Mouse (Mus musculus): ENCODE measurements around the gene Cdh13.
"Not testable (repeated sequence)": the region's sequence is repeated elsewhere in the genome, so short reads cannot be mapped to it uniquely, and the experiment has no call there.

Gene Cdh13

DNA sequence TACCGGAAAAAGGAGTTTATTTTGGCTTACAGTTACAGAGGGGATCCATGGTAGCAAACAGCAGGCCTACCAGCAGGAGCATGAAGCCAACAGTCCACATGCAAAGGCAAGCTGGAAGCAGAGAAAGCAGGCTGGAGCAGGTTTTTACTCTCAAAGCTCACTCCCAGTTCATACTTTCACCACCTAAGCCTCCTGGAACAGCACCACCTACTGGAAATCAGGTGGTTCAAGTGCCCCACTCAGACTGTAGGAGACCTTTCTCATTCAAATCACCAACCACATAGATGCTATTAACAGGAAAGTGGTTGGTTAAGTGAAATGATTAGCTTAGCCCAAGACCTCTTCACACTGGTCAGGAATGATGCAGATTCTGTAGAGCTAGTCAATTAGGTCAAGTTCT lies 402.3 kb downstream of the Cdh13 start:
- no peak for DNase-seq (ENCODE audit: low spot score)

DNA sequence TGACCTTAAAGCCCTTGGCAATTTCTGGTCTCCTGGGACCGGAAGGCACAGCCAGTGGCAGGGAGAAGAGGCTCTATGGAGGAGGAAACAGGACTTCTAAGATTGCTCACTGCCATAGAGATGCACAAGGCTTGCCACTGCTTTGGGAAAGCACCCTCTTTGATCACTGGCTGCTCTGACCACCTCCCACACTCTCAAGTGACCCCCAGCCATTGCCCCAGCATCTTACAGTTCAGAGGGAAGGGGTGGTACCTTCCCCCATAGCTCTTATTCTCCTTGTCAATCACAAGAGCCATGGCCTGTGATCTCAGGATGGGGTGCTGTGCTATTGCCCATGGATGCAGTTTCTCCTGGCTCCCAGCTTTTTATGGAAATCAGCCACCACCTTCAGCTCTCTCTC lies 406.3 kb downstream of the Cdh13 start:
- DNase-seq (ENCODE audit: low spot score): no peak

DNA sequence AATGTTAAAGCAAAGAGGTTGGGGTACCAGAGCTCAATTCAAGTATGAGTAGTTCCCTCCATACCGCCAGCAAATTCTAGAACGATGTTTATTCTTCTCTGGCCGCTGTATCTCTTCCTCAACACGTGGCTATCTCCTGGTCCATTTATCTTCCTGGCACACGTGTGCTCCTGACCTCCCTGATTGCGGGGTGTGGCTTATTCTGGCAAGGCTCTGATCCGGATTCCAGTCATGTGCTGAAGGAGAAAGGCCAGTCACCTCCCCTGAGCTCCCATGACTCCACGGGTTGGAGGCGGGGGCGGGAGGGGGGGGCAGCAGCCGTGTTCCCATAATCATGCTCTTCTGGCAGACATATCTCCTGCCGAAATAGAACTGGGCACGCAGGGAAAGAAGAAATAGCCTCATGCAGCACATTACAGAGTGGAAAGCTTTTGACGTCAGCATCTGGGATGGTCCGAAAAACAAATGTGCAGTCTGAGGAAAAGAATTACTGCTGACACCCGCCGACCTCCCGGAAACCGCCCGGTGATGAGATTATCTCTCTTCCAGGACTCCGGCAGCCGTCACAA lies 417.9 kb downstream of the Cdh13 start:
- DNase-seq (ENCODE audit: low spot score): no peak

DNA sequence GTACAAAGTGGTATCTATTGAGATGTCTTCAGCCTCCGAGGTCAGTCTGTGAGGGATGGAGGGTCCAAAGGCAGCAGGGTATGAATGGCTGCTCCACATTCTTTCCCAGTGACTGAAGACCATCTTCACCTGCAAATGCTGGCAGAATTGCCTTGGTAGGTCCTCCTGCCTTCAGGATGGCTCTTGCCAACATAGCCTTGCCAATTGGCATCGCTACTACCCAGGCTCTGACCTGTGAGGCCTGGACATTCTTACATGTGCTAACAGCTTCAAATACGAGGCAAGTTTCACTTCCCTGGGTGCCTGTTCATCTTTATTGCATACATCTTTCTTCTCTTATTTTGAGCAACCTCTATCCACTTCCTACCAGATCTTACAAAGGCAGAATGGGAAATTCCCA lies 425.8 kb downstream of the Cdh13 start:
- no peak for DNase-seq (ENCODE audit: low spot score)

DNA sequence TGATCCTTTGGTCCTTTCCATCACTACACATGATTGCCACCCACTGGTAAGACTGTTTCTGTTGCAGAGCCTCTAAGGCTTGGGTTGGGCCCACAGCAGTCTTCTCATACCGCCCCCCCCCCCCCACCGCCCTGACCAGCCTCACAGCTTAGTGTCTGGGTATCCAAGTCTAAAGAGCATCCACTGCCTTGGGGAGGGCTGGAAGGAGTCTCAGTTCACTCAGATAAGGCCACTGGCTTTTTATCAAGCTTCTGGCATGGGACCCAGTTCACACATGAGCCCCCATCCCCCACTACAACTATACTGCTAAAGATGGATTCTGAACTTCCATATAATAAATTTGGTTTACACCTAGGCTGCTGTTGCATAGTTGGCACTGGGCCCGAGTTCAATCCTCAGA lies 428.1 kb downstream of the Cdh13 start:
- no peak for DNase-seq (ENCODE audit: low spot score)

DNA sequence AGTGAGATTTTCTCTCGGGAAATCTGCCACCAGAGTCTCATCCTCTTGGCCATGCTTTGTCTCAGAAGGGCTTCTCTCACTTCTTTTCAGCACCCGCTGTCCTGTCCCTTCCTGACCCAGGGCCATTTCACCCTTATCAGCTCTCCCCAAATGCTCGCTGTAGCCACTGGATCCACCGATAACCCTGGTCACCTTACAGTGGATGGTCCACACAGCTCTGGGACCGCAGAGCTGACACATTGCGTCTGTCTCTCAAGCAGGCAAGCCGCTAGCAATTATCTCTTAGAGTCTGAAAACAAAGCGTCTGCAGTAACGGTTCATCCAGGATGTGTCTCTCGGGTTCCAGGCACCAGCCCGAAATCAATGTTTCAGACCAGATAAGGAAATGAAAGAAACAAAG lies 429.6 kb downstream of the Cdh13 start:
- no peak for DNase-seq (ENCODE audit: low spot score)

DNA sequence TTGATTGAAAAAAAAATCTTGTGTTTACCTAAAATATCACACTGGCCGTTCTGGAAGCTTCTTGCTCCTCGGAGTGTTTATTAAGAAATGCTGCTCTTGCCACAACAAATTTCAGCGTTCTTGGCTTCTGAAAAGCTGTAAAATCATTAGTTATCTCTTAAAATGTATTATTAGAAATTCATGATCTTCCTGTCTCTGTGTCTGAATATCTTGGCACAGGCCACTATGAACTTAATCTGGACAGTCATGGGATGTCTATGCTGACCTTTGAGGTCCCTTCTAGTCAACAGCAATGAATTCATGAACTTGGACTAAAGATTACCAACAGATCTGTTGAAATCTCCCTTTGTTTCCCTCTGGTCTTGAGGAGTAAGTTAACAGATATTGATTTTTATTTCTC lies 430.1 kb downstream of the Cdh13 start:
- no peak for DNase-seq (ENCODE audit: low spot score)

DNA sequence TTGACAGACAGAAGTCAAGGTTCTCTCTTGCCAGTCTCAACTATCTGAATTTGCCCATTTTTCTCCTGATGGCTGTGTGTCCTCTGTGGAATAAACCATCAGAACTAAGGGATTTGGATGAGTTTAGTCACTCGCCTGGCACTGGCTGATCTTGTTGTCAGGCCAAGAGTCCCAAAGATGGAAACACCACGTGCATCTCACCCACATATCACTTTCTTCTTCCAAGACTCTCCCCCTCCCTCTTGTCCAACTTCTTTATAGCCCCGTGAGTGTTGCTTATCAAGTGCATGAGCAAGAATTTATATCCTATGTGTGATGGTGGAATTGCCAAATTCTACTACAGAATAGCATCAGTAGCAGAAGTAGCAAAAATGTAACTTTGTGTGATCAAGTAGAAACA lies 439.4 kb downstream of the Cdh13 start:
- DNase-seq (ENCODE audit: low spot score): no peak

DNA sequence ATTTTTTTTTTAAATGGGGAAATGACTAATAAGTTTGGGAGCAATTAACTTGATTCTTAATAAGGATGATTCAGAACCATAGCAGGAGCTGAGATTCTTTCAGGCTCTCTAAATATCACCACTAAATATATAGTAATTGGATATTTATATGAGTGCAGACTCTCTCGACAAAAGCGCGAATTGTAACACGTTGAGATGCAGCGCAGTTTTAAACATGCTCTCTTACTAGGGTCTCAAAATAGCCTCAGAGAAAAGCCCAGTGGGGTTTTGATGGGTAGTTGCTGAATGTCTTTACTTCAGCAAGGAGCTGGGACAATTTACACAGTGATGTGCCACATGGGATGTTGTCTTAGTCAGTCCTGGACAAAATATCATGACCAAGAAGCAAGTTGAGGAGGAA lies 442.1 kb downstream of the Cdh13 start:
- DNase-seq (ENCODE audit: low spot score): no peak

DNA sequence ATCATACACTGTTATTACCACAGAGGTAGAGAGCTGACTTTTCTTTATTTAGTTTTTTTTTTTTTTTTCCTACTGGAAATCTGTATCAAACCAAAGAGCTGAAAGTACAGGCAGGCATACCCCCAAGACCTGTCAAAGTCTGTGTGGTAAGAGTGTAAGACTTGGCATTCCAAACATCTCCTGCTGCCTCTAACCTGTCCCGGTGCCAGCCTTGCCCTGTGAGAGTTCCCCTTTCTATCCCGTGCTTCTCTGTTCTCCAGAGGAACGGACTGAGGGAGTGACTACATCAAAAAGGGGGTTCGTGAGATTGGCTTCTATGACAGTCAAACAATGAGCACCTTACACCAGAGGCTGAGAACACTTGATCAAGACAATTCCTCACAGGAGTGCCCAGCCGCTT lies 458.2 kb downstream of the Cdh13 start:
- DNase-seq (ENCODE audit: low spot score): no peak

DNA sequence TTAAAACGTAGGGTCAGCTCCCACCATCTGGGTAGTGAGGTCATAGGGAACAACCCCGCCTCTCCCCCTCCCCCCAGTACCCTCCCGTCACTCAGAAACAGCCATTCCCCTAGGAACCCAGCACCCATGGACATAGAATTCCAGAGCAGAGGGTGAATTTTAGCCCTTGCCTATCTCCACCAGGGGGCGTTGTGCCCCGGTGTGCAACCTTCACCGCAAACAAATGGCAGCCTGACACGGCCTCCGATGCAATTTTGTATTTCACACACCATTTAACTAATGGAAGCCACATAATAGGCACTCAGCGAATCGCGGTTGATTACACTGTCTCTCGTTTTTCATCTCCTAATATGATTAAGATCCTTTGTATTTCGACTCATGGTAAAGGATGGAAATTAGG lies 461.5 kb downstream of the Cdh13 start:
- no peak for DNase-seq (ENCODE audit: low spot score)

DNA sequence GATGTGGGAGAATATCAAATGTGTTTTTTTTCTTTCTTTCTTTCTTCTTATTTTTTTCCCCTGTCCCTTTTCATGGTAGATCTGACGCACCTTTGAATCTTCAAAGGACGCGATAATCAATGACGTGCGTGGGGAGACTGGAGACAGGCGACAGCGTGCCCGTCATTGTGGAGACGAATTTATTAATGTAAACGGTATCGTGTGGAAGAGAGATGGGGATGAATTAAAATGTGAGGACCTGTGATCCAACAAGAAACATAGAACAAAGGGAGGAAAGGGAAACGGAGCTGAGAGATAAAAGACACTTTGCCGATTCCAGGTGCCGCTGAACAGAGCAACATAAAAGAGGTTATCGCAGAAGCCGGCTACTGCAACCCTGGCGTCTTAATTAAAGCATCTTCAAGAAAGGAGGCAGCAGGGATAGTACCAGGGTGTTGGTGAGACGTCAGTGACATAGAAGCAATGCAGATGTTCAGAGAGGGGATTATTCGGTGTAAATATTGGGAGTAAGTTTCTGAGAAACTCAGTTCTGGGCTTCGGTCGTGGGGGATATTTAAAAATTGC lies 464.6 kb downstream of the Cdh13 start:
- DNase-seq (ENCODE audit: low spot score): no peak

DNA sequence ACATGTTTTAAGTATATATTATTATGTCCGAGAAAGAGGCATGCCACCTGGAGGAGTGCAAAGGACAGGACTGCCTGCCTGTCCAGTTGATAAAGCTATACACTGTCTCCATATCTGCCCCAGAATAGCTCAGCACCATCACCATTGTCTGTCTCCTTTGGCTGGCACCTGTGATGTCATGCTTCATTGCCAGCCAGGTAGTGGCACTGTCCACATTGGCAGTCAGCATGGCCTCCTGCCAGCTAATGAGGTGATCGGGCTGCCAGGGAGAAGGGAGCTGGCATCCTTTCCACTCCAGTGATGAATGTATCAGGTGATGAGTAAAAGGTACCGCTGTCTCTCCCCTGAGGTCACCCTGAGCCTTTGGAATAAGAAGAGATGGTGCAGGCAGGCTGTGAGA lies 465.7 kb downstream of the Cdh13 start:
- DNase-seq (ENCODE audit: low spot score): no peak

DNA sequence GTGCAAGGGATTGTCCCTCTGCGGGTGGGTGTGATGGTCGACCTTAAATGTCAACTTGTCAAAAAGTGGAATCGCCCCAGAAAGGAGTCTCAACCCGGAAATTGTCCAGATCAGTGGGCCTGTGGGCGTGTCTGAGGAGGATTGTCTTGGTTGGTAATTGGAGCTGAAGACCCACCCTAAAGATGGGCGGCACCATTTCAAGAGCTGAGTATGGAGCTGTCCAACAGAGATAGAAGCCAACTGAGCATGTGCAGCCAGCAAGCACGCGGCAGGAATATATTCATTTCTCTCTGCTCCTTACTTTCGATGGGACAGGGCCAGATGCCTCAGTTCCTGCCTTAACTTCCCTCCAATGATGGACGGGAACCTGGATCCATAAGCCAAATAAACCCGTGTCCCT lies 466.3 kb downstream of the Cdh13 start:
- DNase-seq (ENCODE audit: low spot score): no peak

DNA sequence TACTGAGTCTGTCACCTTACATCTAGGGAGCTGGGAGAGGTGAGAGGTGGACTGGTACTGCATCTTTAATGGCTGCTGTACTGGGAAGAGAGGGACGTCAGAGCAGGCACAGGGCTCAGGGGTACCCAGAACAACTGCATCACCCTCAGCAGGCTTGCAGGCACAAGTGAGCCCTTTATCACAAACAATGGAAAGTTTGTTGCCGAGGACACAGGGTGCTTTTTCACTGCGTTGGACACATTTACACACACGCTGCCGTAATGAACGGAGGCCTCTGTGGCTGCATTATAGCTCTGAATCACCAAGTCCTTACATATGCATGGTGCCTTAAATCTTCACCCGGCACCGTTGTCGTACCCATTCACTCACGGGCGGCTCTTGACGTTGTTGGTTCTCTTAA lies 470.2 kb downstream of the Cdh13 start:
- DNase-seq (ENCODE audit: low spot score): no peak

DNA sequence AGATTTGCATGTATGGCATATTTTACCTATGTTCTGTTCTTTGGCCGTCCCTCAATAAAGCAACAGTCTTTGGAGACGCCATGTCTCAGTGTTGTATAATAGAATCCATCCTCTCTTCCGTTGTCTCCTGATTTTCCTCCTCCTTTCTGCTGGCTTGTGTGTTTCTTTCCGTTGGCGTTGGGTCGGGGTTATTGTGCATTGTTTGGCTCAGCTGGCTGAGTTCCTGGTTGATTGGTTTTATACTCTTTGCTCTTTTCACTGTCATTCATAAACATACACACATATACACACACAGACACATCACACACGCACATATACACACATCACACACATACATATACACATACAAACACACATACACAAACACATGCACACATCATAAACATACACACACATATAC lies 470.6 kb downstream of the Cdh13 start:
- DNase-seq (ENCODE audit: low spot score): no peak

DNA sequence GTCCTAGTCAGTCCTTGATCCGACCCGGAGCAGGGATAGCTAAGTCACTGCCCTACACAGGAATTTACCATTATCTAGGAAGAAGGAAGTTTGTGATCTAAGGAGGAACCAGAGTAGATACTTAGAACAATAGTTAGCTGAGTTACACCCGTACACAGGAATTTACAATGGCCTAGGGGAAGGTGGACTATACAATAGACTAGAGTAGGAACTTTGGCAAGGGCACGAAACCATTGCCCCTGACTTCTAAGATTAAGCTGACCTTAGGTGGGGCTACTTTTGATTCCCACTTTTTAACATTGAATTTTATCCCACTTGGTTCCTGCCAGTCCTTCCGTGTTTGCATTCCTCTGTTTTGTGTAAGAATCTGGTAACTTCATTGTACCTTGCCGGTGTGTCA lies 494.0 kb downstream of the Cdh13 start:
- DNase-seq (ENCODE audit: low spot score): not testable (repeated sequence)

DNA sequence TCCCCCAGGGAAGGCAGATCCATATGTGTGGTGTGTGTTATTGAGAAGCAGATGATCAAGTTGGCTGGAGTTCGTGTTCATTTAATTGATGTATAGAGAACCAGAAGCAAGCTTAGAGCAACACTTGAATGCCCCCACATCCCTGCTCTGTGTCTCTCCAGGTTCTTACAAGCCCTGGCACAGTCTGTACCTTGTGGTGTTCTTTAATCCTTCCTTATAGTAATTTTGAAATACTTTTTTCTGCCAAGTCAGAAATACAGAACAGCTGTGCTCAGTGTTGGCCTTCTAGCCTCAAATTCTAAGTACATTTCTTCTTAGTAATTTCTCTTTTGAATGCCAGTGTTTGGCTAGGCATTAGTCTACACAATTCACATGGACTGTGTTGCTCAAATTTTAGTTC lies 494.8 kb downstream of the Cdh13 start:
- no peak for DNase-seq (ENCODE audit: low spot score)

DNA sequence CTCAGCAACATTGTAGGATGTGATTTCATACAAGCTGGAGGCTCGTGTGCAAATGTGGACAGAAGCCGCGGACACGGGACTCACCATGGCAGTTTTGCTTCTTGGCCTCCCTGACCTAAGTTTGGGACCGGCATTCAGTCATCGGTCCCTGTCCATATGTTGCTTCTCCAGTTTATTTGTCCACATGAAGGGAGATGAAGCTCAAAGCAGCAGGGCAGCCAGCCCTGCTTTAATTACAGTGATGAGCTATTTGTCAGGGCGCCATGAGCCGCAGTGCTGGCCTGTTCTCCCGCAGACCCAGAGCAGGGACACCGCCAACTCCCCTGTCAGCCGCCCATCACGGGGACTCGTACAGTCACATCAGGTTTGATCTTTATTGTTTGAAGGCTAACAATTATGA lies 502.1 kb downstream of the Cdh13 start:
- DNase-seq (ENCODE audit: low spot score): no peak

DNA sequence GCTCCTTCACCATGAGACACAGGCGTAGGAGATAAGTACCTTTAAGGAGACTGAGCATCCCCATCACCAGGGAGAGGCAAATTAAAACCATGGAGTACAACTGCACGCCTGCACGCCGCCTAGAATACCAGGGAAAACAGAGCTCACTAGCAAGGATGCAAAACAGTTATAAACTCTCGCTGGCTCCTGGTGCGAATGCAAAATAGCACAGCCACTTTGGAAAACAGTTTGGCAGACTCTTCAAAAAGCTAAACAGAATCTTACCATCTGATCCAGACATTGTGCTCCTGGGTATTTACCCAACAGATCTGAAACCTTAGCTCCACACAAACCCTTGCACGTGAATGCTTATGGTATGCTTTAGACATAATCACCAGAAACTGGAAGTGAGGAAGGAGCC lies 506.1 kb downstream of the Cdh13 start:
- DNase-seq (ENCODE audit: low spot score): no peak

DNA sequence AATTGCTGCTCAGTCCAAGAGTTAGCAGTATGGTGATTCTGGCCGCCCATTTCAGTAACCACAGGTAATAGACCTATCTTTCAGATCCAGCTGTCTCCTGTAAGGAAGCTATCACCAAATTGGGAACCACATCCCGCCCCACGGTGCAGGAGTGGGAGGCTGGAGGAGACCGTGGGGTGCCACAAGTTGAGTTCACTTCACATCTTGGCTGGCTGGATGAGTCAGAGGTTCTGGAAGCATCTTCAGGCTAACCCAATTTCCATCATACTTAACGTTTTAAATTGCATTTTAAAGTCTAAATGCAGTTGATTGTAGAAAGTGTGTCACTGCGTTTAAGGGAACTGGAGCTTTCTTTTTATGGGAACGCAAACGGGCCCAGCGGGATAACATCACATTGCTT lies 511.4 kb downstream of the Cdh13 start:
- no peak for DNase-seq (ENCODE audit: low spot score)

DNA sequence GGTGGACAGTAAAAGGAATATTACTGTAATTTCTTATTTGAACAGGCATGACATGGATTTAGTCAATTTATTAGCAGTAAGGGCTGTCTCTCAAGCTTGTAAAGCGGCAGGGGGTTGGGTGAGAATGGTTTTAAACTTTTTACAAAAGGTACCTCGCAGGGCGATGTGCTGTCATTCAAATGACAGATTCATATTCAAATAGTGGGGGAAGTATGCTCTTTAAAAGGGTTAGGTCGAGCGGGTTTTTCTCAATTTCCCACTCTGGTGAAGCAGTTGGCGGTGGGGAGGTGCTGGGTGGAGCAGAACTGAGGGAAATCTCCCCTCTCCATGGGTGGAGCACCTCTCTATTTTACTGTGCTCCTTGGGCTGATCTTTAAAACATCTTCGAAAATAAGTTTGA lies 513.0 kb downstream of the Cdh13 start:
- DNase-seq (ENCODE audit: low spot score): no peak

DNA sequence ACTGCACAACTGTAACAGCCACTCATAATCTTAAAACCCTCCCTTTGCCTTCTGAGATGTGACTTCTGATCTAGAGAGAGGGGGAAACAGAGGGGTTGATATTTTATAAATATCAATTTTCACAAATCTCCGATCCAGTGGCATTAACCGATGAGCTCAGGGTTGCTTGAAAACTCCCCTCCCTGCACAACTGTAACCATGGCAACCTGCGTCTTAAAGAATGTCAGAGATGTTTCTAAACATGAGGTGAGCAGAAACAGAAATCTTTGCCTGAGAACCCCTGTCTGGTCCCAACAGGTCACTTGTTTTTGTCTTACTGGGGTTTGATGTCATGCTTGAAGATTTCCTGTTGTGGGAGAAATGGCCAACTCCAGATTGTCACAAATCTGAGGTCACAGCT lies 513.6 kb downstream of the Cdh13 start:
- DNase-seq (ENCODE audit: low spot score): no peak

DNA sequence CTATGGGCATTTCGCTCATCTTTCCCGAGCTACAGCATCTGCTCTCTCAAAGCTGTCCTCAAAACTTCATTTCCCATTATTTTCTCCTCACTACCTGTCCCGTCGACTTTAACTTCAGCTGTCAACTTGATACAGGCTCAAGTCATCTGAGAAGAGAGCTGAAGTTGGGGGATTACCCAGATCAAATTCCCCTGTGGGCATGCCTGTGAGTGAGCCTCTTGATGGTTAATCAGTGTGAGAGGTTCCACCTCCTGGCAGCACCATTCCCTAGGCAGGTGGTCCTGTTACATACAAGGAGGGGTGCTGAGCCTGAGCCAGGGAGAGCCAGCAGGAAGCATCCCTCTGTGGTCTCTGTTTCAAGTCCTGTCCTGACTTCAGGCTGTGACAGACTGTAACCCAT lies 519.6 kb downstream of the Cdh13 start:
- no peak for DNase-seq (ENCODE audit: low spot score)

DNA sequence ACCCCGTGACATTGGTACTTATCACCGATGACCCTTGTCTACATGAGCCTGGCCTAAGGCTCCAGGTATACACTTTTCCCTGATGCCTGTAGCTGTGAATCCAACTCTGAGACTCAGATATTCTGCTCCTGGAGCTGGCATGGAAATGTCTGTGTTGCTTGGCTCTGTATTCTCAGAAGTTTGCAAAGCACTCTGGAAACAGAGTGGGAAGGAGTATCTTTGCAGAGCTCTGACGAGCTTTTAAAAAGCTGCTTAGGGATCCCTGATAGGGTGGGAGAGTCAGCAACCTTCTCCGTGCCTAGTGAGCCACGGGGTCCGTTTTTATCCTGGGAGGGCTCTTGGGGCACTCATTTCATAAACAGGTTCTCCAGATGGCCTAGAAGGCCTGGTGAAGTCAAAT lies 526.1 kb downstream of the Cdh13 start:
- no peak for DNase-seq (ENCODE audit: low spot score)
